Mouse (Mus musculus) kidney, adult 2 months (tissue): Measurements from ENCODE around the gene Krt42. TPM values are rescaled to one million over a fixed set of nuclear protein-coding genes. Genes with fewer than 3 reads are reported as not detected.

Experiments used
- DNase-seq: peaks from one replicate; pipeline ENCODE4 v3.0.0; 2021
- H3K27ac ChIP-seq: fragments of 200-500 bp; 2 replicates; pipeline ENCODE4 v1.5.1; 2012; ENCODE audit warnings: low read depth, low read length, control low read depth, inconsistent platforms; ENCODE audit not compliant: insufficient read depth
- H3K27me3 ChIP-seq: fragments of 200-500 bp; replicated peaks from 2 replicates; pipeline ENCODE4 v1.6.1; 2012; ENCODE audit warnings: mild to moderate bottlenecking, moderate library complexity, low read length, inconsistent platforms; ENCODE audit not compliant: control insufficient read depth, insufficient read depth
- H3K36me3 ChIP-seq: fragments of 200-500 bp; 2 replicates; pipeline ENCODE4 v1.6.1; 2012; ENCODE audit warnings: mild to moderate bottlenecking, moderate library complexity, low read length, inconsistent platforms; ENCODE audit not compliant: control insufficient read depth, insufficient read depth
- H3K4me1 ChIP-seq: fragments of 200-500 bp; 2 replicates; pipeline ENCODE4 v1.6.1; 2011; ENCODE audit warnings: low read length; ENCODE audit not compliant: control insufficient read depth, insufficient read depth
- H3K4me3 ChIP-seq: fragments of 200-500 bp; 2 replicates; pipeline ENCODE4 v1.5.1; 2011; ENCODE audit warnings: mild to moderate bottlenecking, low read depth, low read length, control low read depth; ENCODE audit not compliant: insufficient read depth
- CTCF ChIP-seq: fragments of 200-500 bp; conservative IDR thresholded peaks from 2 replicates; pipeline ENCODE4 v1.5.1; 2011; ENCODE audit warnings: low read depth, mild to moderate bottlenecking, control low read depth, low read length, moderate library complexity, mixed read lengths; ENCODE audit not compliant: insufficient read depth, insufficient read length
- POLR2A ChIP-seq: fragments of 200-500 bp; IDR thresholded peaks from one replicate; pipeline ENCODE4 v1.6.1; 2011; ENCODE audit warnings: low read depth, low read length, control low read depth
- WGBS: fragments of 180-500 bp; shearing (Covaris S2); methylation state at CpG from one replicate; pipeline ENCODE4 v1.1.7; 2018; 5-methylcytosine and 5-hydroxymethylcytosine counted together
- polyA plus RNA-seq: library from polyadenylated mRNA; depleted of rRNA; stranded (reverse); fragments of >200 nt; gene quantifications from 2 replicates; pipeline ENCODE4 v1.2.3, GENCODE M21; 2012

The Krt42 gene
- polyA plus RNA-seq, 1 experiment, result not detected

DNA sequence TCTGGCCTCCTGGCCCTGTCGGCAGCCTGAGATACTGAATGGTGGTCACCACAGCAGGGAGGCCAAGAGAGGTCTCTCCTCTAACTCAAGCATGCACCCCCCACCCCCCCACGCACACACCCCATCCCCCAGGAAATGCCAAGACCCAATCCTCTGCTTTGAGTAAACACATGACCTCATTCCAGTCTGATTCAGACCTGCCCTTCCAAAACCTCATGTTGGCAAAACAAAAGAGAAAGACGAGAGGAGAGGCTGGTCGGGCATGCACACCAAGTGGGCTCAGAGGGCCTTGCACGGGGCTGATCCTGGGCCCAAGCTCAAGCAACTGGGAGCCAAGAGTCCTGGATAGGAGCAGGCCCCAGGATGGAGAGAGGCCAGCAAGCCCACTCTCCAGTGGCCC lies 20.6 kb upstream of the Krt42 start:
- WGBS, result 61% methylated on average over 5 of the region's 5 CpGs
- Histone ChIP-seq H3K27me3 (no peaks in the 10 kb centered on the region), H3K4me3 (no peak overlapping the region), H3K27ac (no peak overlapping the region; the same call in 1 of the 2 replicates), H3K36me3 (no peaks in the 10 kb centered on the region), H3K4me1 (no peaks in the 10 kb centered on the region)
- TF ChIP-seq CTCF, result no peak
- TF ChIP-seq POLR2A, result no peak
- DNase-seq, result peak; percentile 13

DNA sequence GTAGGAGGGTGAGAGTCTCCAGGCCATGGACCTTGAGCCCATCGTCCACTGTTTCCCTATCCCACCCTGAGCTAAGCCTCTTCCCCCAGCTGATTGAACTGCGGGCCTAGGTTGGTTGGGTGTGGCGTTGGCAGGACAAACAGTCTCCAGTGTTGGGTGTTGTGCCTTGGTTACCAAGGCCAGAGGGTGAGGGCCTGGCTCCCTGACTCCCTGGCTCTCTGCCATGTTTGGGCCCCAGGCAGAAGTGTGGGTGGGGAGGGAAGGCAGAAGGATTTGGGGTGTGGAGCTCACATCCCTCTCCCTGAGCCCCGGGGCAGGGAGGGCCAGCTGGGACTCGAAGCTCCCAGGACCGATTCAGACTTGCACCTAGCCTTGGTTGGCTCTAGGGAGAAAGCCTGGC lies 19.3 kb upstream of the Krt42 start:
- no peaks in the 10 kb centered on the region for H3K36me3 ChIP-seq
- H3K4me3 ChIP-seq, result no peak overlapping the region
- TF ChIP-seq POLR2A (no peak), CTCF (no peak)
- DNase-seq, result peak; percentile 11
- WGBS, result 67% methylated on average over 6 of the region's 6 CpGs
- no peaks in the 10 kb centered on the region for H3K4me1 ChIP-seq
- H3K27me3 ChIP-seq, result no peaks in the 10 kb centered on the region
- H3K27ac ChIP-seq, result no peak overlapping the region

DNA sequence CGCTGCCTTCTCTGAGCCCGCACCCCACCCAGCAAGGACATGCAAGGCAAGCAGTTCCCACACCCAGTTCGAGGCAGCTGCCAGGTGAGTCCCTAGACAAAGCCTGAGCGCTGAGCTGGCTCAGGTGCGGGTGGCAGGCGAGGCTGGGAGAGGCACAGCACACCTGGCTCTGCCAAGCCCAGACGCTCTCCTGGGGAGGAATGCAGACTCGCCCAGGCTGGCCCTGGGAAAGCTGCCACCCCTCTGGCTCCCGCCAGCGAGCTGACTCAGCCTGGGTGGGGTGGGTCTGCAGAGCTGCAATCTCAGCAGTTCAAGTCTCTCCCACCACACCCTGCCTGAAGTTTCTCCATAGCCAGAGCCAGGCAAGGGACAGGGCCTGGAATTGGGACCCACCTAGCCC lies 17.4 kb upstream of the Krt42 start:
- H3K27me3 ChIP-seq, result no peaks in the 10 kb centered on the region
- 45% methylated on average over 10 of the region's 10 CpGs for WGBS

DNA sequence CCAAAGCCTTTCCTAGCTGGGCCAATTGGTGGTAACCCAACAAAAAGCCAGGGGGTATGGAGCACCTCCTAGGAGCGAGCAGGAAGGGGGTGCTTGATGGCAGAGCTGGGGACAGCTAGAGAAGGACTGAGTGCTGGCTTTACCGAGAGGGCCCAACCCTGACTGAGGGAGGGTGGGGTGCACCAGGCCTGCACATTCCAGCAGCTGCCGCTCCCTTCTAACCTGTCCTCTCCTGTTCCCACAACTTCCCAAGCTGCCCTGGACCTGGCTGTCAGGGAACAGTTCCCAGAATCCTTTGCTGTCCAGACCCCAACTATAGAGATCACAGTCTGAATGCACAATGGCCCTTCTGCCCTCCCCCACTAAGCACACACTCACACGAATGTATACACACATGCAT lies 15.3 kb upstream of the Krt42 start:
- Histone ChIP-seq H3K27me3 (no peaks in the 10 kb centered on the region), H3K4me3 (no peak overlapping the region), H3K36me3 (no peaks in the 10 kb centered on the region), H3K4me1 (no peaks in the 10 kb centered on the region), H3K27ac (no peak overlapping the region)
- DNase-seq, result no peak
- WGBS, result 87% methylated on average over 4 of the region's 4 CpGs
- no peak for TF ChIP-seq POLR2A
- no peak for TF ChIP-seq CTCF

More for the DNA sequence above, 17.4 kb upstream of the Krt42 start:
- Histone ChIP-seq H3K4me1 (no peaks in the 10 kb centered on the region), H3K4me3 (no peak overlapping the region), H3K36me3 (no peaks in the 10 kb centered on the region), H3K27ac (no peak overlapping the region)
- no peak for DNase-seq
- TF ChIP-seq POLR2A (no peak), CTCF (no peak)

DNA sequence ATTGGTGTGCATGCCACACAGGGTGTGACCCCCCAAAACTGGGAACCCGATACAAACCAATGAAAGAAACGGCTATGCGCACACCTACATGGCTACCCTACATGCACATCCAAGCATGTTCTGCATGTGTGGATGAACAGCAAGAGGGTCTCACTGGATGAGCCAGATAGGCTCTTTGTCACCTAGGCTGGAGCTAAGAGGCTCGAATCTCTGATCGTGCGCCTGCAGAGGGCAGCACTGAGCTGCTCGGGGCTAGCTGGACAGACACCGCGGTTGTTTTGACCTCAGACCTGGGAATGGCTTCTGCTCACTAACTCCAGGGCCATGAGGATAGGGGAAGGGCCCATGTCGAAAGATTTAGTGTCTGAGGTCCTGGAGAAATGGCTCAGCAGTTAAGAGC lies 12.9 kb upstream of the Krt42 start:
- WGBS, result 23% methylated on average over 10 of the region's 10 CpGs

DNA sequence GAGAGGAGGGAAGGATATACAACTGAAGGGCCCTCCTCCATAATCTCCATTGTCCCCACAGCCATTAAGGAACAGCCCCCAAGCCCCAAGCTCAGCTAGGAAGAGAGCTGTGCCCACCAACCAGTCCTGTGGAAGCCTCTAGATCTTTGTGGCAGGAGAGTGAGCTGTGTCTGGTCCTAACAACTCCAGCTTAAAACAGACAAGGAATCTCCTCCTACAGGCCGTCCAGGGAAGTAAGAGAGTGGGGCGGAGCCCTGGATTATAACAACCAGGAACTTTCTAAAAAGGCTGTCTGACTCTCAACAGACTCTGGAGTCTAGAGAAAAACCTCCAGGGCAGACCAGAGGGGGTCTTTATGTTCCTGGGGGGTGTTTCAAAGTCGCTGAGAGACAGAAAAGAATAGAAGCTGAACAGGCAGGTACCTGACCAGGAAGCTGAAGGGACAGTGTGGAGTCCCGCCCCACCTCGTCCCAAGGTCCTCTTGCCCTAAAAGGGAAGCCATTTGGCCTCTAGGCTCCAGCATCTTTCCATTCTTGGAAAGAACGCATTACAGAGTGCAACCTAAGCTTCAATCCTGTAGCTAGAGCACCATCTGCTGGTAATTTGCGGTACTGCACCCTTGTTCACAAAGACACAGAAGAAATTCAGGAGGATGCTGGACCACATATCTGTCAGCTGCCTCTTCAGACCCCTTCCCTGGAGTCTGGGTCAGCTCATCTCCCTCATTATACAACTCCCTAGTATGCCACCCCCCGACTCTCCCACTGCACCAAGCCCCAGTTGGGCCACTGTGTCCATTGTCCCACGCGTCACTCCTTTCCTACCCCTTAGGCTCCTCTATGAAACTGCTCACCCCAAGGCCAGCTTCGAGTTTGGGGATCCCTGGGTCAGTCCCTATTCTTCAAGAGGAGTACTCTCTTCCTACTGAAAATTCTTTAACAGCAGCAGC lies 12.2 kb upstream of the Krt42 start:
- TF ChIP-seq POLR2A (no peak), CTCF (peak; percentile 73)
- DNase-seq, result peak; percentile 78
- H3K4me3 ChIP-seq, result no peak overlapping the region
- H3K4me1 ChIP-seq, result no peaks in the 10 kb centered on the region
- WGBS, result 21% methylated on average over 11 of the region's 11 CpGs
- no peaks in the 10 kb centered on the region for H3K36me3 ChIP-seq
- no peaks in the 10 kb centered on the region for H3K27me3 ChIP-seq
- H3K27ac ChIP-seq, result no peak overlapping the region

More for the DNA sequence above, 12.9 kb upstream of the Krt42 start:
- no peak overlapping the region for H3K27ac ChIP-seq
- no peaks in the 10 kb centered on the region for H3K27me3 ChIP-seq
- peak; percentile 69 for DNase-seq
- H3K4me3 ChIP-seq, result no peak overlapping the region
- H3K36me3 ChIP-seq, result no peaks in the 10 kb centered on the region
- TF ChIP-seq CTCF (peak; percentile 87), POLR2A (no peak)
- no peaks in the 10 kb centered on the region for H3K4me1 ChIP-seq

DNA sequence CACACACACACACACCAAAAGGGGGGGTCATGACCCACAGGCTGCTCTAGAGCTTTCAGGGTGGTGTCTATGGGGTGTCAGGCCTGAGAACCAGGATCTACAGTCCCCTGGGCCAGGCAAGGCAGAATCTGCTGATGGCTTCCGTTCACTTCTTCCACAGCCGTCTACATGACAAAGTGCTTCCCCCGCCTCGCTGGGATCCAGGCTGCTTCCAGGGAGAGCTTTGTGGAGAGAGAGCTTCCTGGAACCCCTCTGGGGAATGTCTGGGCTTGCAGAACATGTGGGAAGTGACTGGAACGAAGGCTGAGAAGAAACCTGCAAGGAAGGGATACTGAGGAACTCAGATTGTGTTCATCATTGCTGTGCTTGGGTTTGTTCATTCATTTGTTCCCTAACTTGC lies 9.1 kb upstream of the Krt42 start:
- DNase-seq, result no peak
- no peak overlapping the region for H3K27ac ChIP-seq
- H3K27me3 ChIP-seq, result no peaks in the 10 kb centered on the region
- H3K36me3 ChIP-seq, result no peaks in the 10 kb centered on the region
- TF ChIP-seq POLR2A (no peak), CTCF (no peak)
- no peaks in the 10 kb centered on the region for H3K4me1 ChIP-seq
- 34% methylated on average over 5 of the region's 5 CpGs for WGBS
- no peak overlapping the region for H3K4me3 ChIP-seq
